ENCODE assay signal across 8 mouse cellular contexts in the genomic region with DNA sequence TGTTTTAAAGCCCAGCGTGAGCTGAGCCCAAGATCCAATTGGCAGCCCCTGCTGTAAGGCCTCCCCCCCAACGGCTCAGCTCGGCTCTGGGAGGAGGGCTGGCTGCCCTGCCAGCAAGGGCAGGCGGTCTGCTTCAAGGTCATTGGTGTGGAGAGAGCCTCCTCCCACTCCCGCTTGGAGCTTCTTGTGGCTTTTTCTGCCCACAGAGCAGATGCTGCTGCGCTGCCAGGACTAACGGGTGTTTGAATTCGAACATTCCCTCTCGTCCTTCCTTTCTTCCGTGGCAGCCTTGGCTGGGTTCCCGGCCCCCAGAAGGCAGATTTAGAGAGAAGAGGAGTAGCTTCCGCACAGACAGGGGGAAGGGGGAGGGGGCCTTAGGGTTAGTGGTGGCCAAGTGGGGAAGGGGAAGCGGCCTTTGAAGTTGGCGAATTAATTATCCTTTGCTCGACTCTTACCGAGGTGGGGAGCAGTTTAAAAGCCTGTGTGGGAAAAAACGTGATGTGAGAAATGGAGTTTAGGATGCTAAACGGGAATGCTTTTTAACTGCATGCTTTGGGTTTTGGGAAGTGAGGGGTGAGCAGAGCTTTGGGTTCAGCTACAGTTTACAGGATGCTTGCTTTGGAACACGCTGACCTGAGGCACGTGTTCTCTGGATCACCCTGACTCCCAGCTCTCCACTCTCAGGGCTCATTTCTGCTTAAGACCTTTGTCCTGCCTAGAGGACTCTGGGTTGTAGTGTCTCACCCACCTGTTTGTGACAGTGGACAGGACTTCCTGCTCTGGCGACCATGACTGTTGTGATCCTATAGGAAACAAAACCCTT.
A peak's percentile ranks its signal among the peaks of the same experiment; 100 is the strongest.
DNase-seq lines count a peak whose midpoint lies in the region; ATAC-seq and TF ChIP-seq lines count a peak whose summit lies in the region.

No protein-coding gene starts in this region.

- TF ChIP-seq POLR2A in cerebellum, adult 2 months (IDR thresholded peaks at IDR 0.05; ENCODE audit: borderline replicate concordance, insufficient read depth, low read length) = no peak

- DNase-seq in adrenal gland, adult 18-20 months (ENCODE audit: low spot score in 2 of 2) = peak; percentile 22 to 28
- peak; percentile 81 to 86 for DNase-seq in cerebellum, adult 2 months
- peak; percentile 88 for DNase-seq in forebrain, postnatal 0 days
- DNase-seq in hindbrain, embryonic 14.5 days (ENCODE audit: low spot score) = peak; percentile 79
- peak; percentile 68 to 90 for DNase-seq in left cerebral cortex, adult 9 months (ENCODE audit: low spot score in 2 of 2)
- peak; percentile 88 for DNase-seq in right cerebral cortex, postnatal 14 days
- no peak for DNase-seq in MN1 (ENCODE audit: low spot score)

- H3K4me2 ChIP-seq in forebrain, postnatal 0 days (ENCODE audit: low read depth) = peak overlapping the region; percentile 37
- H3K4me2 ChIP-seq in hindbrain, embryonic 14.5 days (replicated peaks) = peak overlapping the region; percentile 24

- no peaks in the 10 kb centered on the region for H3K27me3 ChIP-seq in cerebellum, adult 2 months (ENCODE audit: control insufficient read depth, insufficient read depth, low read length)
- no peaks in the 10 kb centered on the region for H3K27me3 ChIP-seq in forebrain, postnatal 0 days (ENCODE audit: insufficient read depth, low read length)
- no peaks in the 10 kb centered on the region for H3K27me3 ChIP-seq in hindbrain, embryonic 14.5 days (ENCODE audit: control insufficient read depth, insufficient read depth, low read length)

- H3K36me3 ChIP-seq in forebrain, postnatal 0 days (ENCODE audit: insufficient read depth) = no peaks in the 10 kb centered on the region
- no peaks in the 10 kb centered on the region for H3K36me3 ChIP-seq in hindbrain, embryonic 14.5 days (replicated peaks; ENCODE audit: control insufficient read depth, insufficient read depth)

- 0 out of 2 replicates have a peak overlapping the region, but pooled peaks have one; percentile 10 for H3K9ac ChIP-seq in forebrain, postnatal 0 days
- no peak overlapping the region for H3K9ac ChIP-seq in hindbrain, embryonic 14.5 days

- TF ChIP-seq CTCF in cerebellum, adult 2 months (IDR thresholded peaks at IDR 0.05; ENCODE audit: borderline replicate concordance, insufficient read depth, low read depth, low read length) = no peak
- TF ChIP-seq CTCF in forebrain, postnatal 0 days (IDR thresholded peaks at IDR 0.05; ENCODE audit: low read depth) = no peak

- peaks cover 36% of the 10 kb centered on the region for H3K4me1 ChIP-seq in cerebellum, adult 2 months (ENCODE audit: control insufficient read depth, insufficient read depth, low read length)
- peaks cover 24% of the 10 kb centered on the region for H3K4me1 ChIP-seq in forebrain, postnatal 0 days (ENCODE audit: insufficient read depth)
- H3K4me1 ChIP-seq in hindbrain, embryonic 14.5 days (replicated peaks; ENCODE audit: control insufficient read depth, insufficient read depth, low read length) = peaks cover 31% of the 10 kb centered on the region

- H3K4me3 ChIP-seq in cerebellum, adult 2 months (replicated peaks; ENCODE audit: insufficient read depth, low read depth, low read length) = no peak overlapping the region
- H3K4me3 ChIP-seq in forebrain, postnatal 0 days (ENCODE audit: low read depth, low read length) = no peak overlapping the region
- no peak overlapping the region for H3K4me3 ChIP-seq in hindbrain, embryonic 14.5 days (replicated peaks; ENCODE audit: low read length)

- no peaks in the 10 kb centered on the region for H3K9me3 ChIP-seq in forebrain, postnatal 0 days (ENCODE audit: low read length)
- no peaks in the 10 kb centered on the region for H3K9me3 ChIP-seq in hindbrain, embryonic 14.5 days (ENCODE audit: control insufficient read depth, low read length)

- H3K27ac ChIP-seq in cerebellum, adult 2 months (ENCODE audit: insufficient read depth, low read length) = peak overlapping the region; percentile 60
- H3K27ac ChIP-seq in forebrain, postnatal 0 days (ENCODE audit: low read depth, low read length) = peak overlapping the region; percentile 54
- H3K27ac ChIP-seq in hindbrain, embryonic 14.5 days = peak overlapping the region; percentile 70

- WGBS in cerebellum, adult 2 months = 5% methylated on average over 21 of the region's 21 CpGs
- 2% methylated on average over 21 of the region's 21 CpGs for WGBS in forebrain, postnatal 0 days
- 2% methylated on average over 21 of the region's 21 CpGs for WGBS in hindbrain, embryonic 14.5 days

- peak; percentile 86 for ATAC-seq in forebrain, postnatal 0 days
- peak; percentile 87 for ATAC-seq in hindbrain, embryonic 14.5 days (ENCODE audit: low FRiP score)
- peak; percentile 53 for ATAC-seq in megakaryocyte progenitor cell, adult 5-6 weeks (replicated peaks; ENCODE audit: poor library complexity)
